Mouse (Mus musculus): ENCODE measurements around the gene Nob1. TPM values are rescaled to one million over a fixed set of nuclear protein-coding genes. Genes with fewer than 3 reads are reported as not detected.
A peak's percentile ranks its signal among the peaks of the same experiment; 100 is the strongest.

The Nob1 gene
- polyA plus RNA-seq, 2 experiments from 2014 or later: 56.2 to 62.4 TPM

- ATAC-seq: peak; percentile 71
Observed at GRCm38 (mm10) chr8:107435962-107436831, 11.3 kb upstream of the Nob1 start, which contains the start of gene Wwp2. TSS of gene Wwp2 (plus strand) at chr8:107436365.

GRCm38 (mm10) chr8:107435421-107435961 is 10.6 kb upstream of the Nob1 start:
- ATAC-seq: peak; percentile 10

GRCm38 (mm10) chr8:107430821-107431220 is 6.0 kb upstream of the Nob1 start:
- no peak for ATAC-seq

GRCm38 (mm10) chr8:107425230-107425597 is 363 bp upstream of the Nob1 start:
- peak; percentile 3 for ATAC-seq

GRCm38 (mm10) chr8:107424176-107424575 is 675 bp downstream of the Nob1 start:
- no peak for ATAC-seq

GRCm38 (mm10) chr8:107417001-107417400 is 7.8 kb downstream of the Nob1 start:
- no peak for ATAC-seq

GRCm38 (mm10) chr8:107413881-107414280 is 11.0 kb downstream of the Nob1 start:
- no peak for ATAC-seq

- no peak for ATAC-seq
Observed at GRCm38 (mm10) chr8:107412552-107412951, 12.3 kb downstream of the Nob1 start.

- ATAC-seq: peak; percentile 46
Observed at GRCm38 (mm10) chr8:107411391-107411790, 13.5 kb downstream of the Nob1 start.

GRCm38 (mm10) chr8:107405935-107406334 is 18.9 kb downstream of the Nob1 start:
- ATAC-seq: no peak

- no peak for ATAC-seq
Observed at GRCm38 (mm10) chr8:107404057-107404456, 20.8 kb downstream of the Nob1 start.

- ATAC-seq: peak; percentile 74
Observed at GRCm38 (mm10) chr8:107403038-107403781, 21.6 kb downstream of the Nob1 start, which contains the start of gene Nqo1. TSS of gene Nqo1 (minus strand) at chr8:107403206.

GRCm38 (mm10) chr8:107401866-107402265 is 23.0 kb downstream of the Nob1 start:
- no peak for ATAC-seq

- no peak for ATAC-seq
Observed at GRCm38 (mm10) chr8:107399495-107399894, 25.4 kb downstream of the Nob1 start.

GRCm38 (mm10) chr8:107397665-107398064 is 27.2 kb downstream of the Nob1 start:
- ATAC-seq: no peak

GRCm38 (mm10) chr8:107396106-107396670 is 28.7 kb downstream of the Nob1 start:
- ATAC-seq: no peak

- no peak for ATAC-seq
Observed at GRCm38 (mm10) chr8:107395397-107395796, 29.5 kb downstream of the Nob1 start.

- ATAC-seq: no peak
Observed at GRCm38 (mm10) chr8:107391136-107391516, 33.7 kb downstream of the Nob1 start.

- ATAC-seq: no peak
Observed at GRCm38 (mm10) chr8:107390476-107391135, 34.2 kb downstream of the Nob1 start.

GRCm38 (mm10) chr8:107389557-107389956 is 35.3 kb downstream of the Nob1 start:
- ATAC-seq: no peak

- ATAC-seq: no peak
Observed at GRCm38 (mm10) chr8:107387861-107388260, 37.0 kb downstream of the Nob1 start.

GRCm38 (mm10) chr8:107386642-107387041 is 38.2 kb downstream of the Nob1 start:
- ATAC-seq: no peak
